Mouse (Mus musculus): ENCODE results near the gene Prpf38a. TPM values are rescaled to one million over a fixed set of nuclear protein-coding genes. Genes with fewer than 3 reads are reported as not detected.

Gene Prpf38a
- total RNA-seq (2015), result 47.2 and 49.8 TPM in 2 replicates
- total RNA-seq (2017), result 78.5 and 92.3 TPM in 2 replicates

DNA sequence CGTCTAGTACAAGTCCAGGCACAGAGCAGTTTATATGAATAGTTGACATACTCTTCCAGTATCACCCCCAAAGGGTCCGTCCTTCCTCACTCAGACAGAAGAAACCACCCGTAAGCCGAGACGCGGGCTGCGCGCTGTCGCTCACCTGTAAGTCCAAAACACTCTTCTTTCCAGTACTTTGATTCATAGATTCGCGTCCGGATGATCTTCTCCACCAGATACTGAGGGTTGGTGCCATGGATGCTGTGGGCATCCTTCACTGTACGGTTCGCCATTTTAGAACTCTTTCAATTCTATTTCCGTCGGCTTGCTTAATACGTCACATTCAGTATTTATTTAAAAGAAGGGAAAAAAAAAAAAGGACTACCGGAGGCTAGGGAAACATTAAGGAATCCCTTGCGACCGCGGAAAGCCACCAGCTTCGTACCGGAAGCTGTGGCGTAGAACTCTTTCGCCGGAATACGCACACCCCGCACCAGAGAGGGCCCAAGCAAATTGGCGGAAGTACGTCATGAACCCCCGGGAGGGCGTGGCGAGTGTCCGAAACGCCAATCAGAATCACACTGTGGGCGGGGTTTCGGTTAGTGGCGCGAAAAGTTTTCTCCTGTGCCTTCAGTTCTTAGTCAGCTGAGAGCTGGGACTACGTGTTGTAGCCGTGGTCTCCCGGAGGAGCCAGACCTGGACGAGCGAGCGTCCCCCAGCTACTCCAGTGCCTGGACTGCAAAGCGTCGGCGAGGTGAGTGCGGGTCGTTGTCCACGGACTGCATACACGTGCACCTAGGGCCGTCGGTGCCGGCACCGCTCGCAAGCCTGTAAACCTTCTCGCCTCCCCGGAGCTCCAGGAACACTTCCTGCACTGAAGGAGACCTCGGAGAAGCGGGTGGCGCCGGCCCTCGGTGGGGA lies at the start of gene Prpf38a, which contains the start of gene Orc1:
TSS of gene Prpf38a (minus strand) at position 497 of the 903 bp plus-strand sequence.
TSS of gene Orc1 (plus strand) at position 584 of the 903 bp plus-strand sequence.
- ATAC-seq (ENCODE audit: poor library complexity, severe bottlenecking), result peak; percentile 97

DNA sequence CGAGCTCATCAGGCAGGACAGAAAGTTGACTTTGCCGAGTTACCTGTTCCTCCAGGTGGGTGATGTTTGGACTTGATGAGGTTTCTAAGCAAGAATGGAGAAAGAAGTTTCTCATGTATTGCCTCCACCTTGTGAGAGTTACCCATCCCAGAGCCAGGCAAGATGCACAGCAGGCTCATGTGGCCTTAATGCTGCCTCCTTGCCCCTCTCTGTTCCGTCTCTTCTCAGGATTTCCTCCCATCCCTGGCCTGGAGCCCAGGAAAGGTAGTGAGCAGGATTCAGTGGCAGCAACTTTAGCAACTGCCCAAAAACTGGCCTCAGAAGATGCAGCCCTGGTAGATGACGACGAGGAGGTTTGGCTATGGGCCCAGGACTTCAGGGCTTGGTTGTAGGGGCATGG lies 47.9 kb upstream of the Prpf38a start:
- ATAC-seq (ENCODE audit: poor library complexity, severe bottlenecking), result no peak

DNA sequence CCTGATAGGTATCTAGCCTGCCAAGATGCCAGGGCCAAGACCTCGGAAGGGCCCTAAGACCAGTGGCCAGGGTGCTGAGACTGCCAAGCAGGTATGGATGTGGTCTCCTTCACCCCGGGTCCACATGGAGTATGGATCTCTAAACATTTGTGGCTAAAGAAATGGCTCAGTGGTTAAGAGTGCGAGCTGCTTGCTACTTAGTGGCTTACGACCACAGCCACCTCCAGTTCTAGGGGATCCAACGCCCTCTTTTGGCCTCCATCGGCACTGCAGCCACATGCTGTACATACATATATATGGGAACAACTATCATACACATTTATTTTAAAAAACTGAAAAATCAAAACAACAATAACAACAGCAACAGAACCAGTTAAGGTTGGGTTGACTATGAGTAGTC lies 42.4 kb upstream of the Prpf38a start:
- ATAC-seq (ENCODE audit: poor library complexity, severe bottlenecking), result no peak

DNA sequence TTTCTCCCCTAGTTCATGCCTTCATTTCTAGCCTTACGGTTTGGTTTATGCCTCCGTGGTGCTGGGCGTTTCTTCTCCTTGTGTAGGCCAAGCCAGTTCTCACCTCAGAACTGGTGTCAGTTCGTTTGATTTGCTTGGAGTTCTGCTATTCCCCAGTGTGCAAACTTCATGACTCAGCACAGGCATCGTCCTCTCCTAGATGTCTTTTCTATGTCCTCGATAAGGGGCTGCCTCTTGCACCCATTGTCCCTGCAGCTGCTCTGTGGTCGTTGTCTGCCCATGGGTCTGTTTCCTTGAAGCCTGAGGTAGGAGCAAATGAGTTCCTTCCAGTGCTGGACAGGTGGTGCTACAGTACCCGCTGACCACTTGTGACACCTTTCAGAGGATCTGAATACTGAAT lies 41.4 kb upstream of the Prpf38a start:
- ATAC-seq (ENCODE audit: poor library complexity, severe bottlenecking), result peak; percentile 17

- ATAC-seq (ENCODE audit: poor library complexity, severe bottlenecking), result peak; percentile 90
These were observed 40.6 kb upstream of the Prpf38a start, which contains the start of gene Cc2d1b for GRCm38 (mm10) chr4:108619587-108620341. Cc2d1b (plus strand) TSS chr4:108619940.

GRCm38 (mm10) chr4:108619165-108619564 lies 40.0 kb upstream of the Prpf38a start:
- peak; percentile 3 for ATAC-seq (ENCODE audit: poor library complexity, severe bottlenecking)

GRCm38 (mm10) chr4:108618586-108618985 lies 39.5 kb upstream of the Prpf38a start:
- no peak for ATAC-seq (ENCODE audit: poor library complexity, severe bottlenecking)

DNA sequence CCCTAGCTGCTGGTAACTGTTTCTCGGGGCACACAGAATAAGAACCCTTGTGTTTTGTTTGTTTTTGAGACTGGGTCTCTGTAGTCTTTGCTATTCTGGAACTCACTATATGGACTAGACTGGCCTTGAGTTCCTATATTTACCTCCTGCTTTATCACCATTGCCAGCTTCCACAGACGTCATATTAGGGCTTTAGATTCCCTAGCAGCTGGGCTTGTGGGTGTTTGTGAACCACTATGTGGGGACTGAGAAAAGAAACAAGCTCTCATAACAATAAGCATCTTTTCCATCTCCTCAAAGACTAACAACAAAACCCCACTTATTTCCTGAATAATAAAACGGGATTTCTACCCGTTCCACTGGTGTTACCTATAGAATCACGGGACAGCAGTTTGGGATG lies 31.8 kb upstream of the Prpf38a start:
- no peak for ATAC-seq (ENCODE audit: poor library complexity, severe bottlenecking)

DNA sequence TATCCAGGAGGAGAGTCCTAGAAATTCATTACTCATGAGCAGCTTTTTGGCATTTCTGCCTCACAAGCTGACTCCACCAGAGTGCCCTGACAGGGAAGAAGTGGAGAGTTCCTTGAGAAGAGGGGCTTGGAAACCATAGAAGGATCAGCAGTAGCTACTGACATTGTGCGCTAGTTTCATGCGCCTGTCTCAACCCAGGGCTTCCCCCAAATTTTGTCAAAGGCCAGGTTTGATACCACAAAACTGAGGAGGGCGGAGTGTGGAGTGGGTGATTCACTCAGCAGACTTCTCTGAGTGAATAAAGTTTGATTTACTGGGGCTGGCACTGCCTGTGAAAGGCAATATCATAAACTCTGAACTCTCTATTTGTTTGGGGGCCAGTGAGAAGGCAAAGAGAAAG lies 29.5 kb upstream of the Prpf38a start:
- no peak for ATAC-seq (ENCODE audit: poor library complexity, severe bottlenecking)

DNA sequence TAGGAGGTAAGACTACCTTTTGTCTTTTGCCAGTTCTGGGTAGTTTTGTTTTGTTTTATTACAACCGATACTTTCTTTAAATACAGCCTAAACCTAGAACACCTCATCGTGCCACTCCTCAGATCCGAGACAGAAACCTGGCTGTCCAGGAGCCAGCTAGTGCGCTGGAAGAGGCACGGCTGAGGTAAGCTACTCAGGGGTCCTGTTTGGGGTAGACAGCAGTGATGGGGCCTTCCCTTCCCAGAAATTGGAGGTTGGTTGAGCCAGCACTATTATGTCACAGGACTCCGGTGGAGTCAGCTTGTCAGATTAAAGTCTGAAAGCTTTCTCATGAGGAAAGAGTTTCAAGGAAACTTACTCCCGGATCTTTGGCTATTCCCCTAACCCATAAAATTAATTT lies 22.7 kb upstream of the Prpf38a start:
- ATAC-seq (ENCODE audit: poor library complexity, severe bottlenecking), result no peak

DNA sequence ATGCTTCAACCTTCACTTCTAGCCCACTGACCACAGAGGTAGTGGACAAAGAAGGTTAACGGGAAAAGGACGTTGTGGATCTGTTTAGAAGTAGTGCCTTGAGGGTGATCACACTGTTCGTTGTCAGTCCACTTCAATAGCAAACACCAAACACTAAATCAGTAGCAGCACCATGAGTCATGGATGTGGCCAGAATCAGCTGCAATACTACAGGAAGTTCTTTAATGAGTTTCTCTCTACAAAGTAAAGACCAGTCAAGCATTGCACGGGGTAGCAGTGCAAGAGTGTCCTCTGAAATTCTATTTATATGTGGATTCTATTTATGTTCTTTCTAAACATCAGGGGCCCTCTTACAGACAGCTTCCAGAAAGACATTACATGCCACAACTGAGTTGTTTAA lies 19.2 kb upstream of the Prpf38a start:
- ATAC-seq (ENCODE audit: poor library complexity, severe bottlenecking), result no peak

DNA sequence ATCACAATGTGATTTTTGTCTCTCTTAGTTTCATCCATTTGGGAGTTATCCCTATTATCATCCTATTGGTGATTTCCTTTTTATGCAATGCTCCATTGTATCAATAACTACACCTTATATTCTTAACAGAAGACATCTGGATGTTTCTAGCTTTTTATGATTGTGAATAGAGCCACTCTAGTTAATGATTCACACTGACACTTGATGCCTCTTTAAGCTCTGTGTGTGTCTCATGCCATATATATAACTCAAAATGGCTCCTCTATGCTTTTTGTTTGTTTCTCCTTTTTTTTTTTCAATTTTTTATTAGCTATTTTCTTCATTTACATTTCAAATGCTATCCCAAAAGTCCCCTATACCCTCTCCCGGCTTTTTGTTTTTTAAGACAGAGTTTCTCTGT lies 16.6 kb upstream of the Prpf38a start:
- ATAC-seq (ENCODE audit: poor library complexity, severe bottlenecking), result no peak

DNA sequence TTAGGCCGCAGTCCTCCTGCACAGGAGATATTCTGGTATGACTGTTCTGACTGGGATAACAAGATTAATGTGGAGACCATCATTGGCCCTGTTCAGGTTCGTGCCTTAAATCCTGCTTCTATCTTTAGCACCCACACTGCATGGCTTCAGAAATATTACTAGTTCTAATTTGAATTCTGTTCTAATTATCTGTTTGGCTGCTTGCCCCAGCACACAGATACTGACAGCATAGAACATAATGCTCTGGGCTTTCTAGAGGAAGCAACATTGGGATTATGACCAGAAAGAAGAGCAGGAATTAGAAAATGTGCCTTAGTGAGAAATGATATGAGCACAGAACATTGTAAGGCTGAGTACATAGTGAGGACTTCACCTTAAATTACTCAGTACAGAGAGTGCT lies 14.2 kb upstream of the Prpf38a start:
- no peak for ATAC-seq (ENCODE audit: poor library complexity, severe bottlenecking)

GRCm38 (mm10) chr4:108579743-108580411 lies 741 bp upstream of the Prpf38a start:
- no peak for ATAC-seq (ENCODE audit: poor library complexity, severe bottlenecking)

GRCm38 (mm10) chr4:108572644-108573043 lies 6.5 kb downstream of the Prpf38a start:
- no peak for ATAC-seq (ENCODE audit: poor library complexity, severe bottlenecking)

DNA sequence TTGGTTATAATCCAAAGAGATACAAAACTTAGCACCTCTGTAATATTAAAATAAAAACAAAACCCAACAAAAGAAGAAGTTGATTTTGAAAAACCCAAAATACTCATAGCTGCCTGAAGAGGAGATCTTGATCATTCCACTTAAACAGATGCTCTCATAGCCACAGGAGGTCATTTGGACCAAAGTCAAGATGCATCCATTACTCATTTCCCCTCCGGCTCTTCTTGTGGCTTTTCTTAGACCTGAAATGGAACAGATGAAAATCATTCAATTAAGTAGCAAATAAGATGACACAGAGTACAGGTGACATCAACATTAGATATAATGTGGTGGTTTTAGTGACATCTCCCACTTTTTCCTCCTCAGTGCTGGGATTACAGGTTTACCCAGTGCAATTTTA lies 14.1 kb downstream of the Prpf38a start:
- no peak for ATAC-seq (ENCODE audit: poor library complexity, severe bottlenecking)

GRCm38 (mm10) chr4:108539701-108540100 lies 39.4 kb downstream of the Prpf38a start:
- ATAC-seq (ENCODE audit: poor library complexity, severe bottlenecking), result no peak

All from megakaryocyte, adult 5-6 weeks (primary cell).